Mouse (Mus musculus) left cerebral cortex, postnatal 25 days (tissue): Measurements from ENCODE around the gene Setx. TPM values are rescaled to one million over a fixed set of nuclear protein-coding genes. Genes with fewer than 3 reads are reported as not detected.

Experiments
- DNase-seq, 2 experiments: peaks; one replicate each; pipeline ENCODE4 v3.0.0; 2022; ENCODE audit warnings: low spot score in 2 of 2, mixed read lengths in 1 of 2
- intact Hi-C: fragments of 180-260 bp; cut with DNase I; formaldehyde crosslinking; loops from one replicate; pipeline ENCODE4 v1.15.1; 2025
- total RNA-seq, 2 experiments: library from RNA; stranded (reverse); gene quantifications; 2 replicates each; pipeline ENCODE4 v1.2.3; 2021

Gene Setx
- total RNA-seq, 2 experiments from 2014 or later = 49.0 to 49.2 TPM

GRCm38 (mm10) chr2:29201223-29201955 is 77.4 kb downstream of the Setx start:
- no peak for DNase-seq
- intact Hi-C loops = loop anchor here (2.0 to 5.0 kb wide), 3 partner anchors 35 to 401 kb away; no protein-coding TSS in a partner anchor

DNA sequence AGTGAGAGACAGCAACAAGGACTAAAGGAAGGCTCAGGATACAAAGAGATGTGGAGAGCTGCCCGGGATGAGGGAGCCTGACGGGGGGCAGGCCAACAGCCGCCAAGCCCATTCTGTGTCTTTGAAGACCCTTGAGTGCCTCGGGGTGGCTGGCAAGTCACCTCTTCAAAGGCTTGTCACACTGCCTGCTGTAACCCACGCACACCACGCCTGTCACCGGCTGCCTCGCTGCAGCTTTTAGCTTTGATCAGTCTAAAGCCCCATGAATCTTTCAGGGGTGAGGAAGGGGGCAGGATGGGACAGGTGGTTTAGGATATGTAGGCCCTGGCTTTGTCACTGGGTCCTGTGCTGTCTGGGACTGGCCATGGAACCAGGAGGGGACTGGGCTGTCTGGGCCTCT is 82.2 kb downstream of the Setx start:
- DNase-seq = no peak
- intact Hi-C loops = no loop called here

DNA sequence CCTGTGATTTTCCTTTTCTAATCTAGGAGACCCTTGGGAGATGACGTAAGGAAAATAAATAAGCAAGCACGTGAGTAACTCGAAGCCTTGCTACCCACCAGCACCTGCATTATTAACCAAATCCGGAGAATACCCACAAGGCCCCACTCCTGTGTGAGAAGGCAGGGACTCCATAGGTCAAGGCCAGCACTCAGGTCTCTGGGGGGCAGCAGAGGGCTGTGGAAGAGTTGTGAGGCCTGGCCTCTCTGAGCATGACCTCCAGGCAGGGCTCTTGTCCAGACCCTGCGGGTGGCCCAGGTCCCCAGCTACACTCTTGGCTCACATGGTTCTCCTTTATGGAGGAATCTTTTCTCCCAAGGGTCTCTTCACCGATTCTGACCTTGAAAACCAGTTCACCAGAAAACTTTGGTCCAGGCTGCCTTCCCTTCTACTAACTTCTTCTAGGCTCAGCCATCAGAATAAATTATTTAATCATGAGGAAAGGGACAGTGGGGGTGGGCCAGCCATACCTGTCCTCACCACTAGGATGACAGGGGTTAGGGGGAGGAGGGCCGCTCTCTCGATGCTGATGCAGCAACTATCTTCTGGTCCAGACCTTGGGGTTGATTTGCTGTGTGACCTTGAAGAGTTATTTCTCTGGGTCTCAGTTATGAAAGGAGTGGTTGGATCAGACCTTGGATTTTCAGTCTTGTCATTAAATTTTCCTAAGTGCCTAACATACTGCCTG is 92.5 kb downstream of the Setx start:
- intact Hi-C loops = loop anchor here (5.0 kb wide), 1 partner anchor 366 kb away; no protein-coding TSS in a partner anchor
- DNase-seq = no peak

DNA sequence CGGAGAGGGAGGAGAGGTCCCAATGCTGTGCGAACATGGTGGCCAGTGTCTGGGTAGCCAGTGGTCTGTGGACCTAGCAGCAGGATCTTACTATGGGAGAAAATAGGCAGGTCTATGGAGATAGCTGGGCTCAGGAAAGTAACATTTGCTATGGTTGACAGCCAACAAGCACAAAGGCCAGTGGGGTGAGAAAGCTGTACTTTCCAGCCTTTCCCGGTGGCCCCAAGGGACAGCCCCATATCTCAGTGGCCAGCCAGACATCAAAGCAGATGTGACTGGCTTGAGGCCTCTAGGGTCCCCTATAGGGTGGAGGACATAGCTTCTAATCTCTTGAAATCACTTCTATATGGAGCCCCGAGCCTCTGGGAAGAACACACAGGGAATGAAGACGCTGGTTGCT is 93.1 kb downstream of the Setx start:
- no peak for DNase-seq
- intact Hi-C loops = loop anchor here (5.0 kb wide), 1 partner anchor 365 kb away; no protein-coding TSS in a partner anchor

- intact Hi-C loops = loop anchor here (2.0 to 5.0 kb wide), 2 partner anchors 19 to 364 kb away; no protein-coding TSS in a partner anchor
- DNase-seq = peak; percentile 47 to 81
Measured at GRCm38 (mm10) chr2:29217897-29218296, 93.9 kb downstream of the Setx start.

- DNase-seq = no peak
Measured at GRCm38 (mm10) chr2:29218831-29219230, 94.8 kb downstream of the Setx start.

DNA sequence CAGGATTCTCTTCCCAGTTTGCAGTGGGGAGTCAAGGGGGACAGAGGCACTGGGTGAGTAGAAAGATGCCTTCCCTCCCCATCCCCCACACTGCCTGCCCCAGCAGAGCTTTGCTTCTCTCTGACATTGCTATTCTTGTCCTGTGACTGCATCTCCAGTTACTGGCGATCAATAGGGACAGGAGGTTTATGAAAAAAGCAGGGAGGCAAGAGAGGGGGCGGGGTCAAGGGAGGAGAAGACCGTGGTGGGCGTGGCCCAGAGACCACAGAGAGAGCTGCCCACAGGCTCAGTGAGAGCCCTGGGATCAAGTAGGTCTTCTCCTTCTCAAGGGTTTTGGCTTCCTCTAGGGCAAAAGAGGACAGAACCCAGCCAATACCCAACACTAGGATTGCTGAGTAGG is 98.3 kb downstream of the Setx start:
- no peak for DNase-seq
- intact Hi-C loops = no loop called here

More at GRCm38 (mm10) chr2:29218831-29219230, 94.8 kb downstream of the Setx start:
- intact Hi-C loops = loop anchor here (2.0 to 5.0 kb wide), 2 partner anchors 18 to 363 kb away; no protein-coding TSS in a partner anchor

GRCm38 (mm10) chr2:29223591-29224262 is 99.7 kb downstream of the Setx start:
- intact Hi-C loops = no loop called here
- peak in 1 of 2 experiments; percentile 38 for DNase-seq

DNA sequence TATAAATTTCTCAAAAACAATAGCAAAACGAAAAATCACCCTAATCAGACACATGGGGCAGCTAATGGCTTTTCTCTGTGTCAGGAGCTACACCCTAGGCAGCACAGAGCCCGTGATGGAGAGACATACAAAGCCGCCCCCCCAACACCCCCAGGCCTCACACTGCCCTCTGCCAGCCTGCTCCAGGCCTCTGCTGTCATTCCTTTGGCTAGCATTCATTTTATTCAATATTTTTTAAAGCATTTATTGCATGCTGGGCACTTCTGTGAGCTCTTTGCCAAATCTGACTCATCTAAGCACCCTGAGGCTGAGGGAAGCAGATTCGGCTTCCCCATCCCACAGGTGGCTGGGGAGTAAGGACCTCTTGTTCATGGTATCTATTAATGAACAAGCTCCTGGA is 102.7 kb downstream of the Setx start:
- intact Hi-C loops = no loop called here
- DNase-seq = no peak

GRCm38 (mm10) chr2:29230191-29230835 is 106.3 kb downstream of the Setx start:
- intact Hi-C loops = no loop called here
- no peak for DNase-seq

Other genes starting within 250 kb of the Setx start
- gene Barhl1, start 207.5 kb upstream of the Setx start, total RNA-seq = not detected
- under 1 TPM in 1 of 2 experiments, not detected in 1; 0.34 TPM for gene Cfap77, start 69.1 kb upstream of the Setx start, total RNA-seq
- gene Ttf1, start 63.9 kb upstream of the Setx start, total RNA-seq = 10 to 100 TPM in 1 of 2 experiments, 1 to 10 TPM in 1; 9.6 to 10.9 TPM
- gene Ntng2, start 128.8 kb downstream of the Setx start, total RNA-seq = 10 to 100 TPM; 85.4 to 90.5 TPM
- 10 to 100 TPM; 38.0 to 38.2 TPM for gene Med27, start 222.6 kb downstream of the Setx start, total RNA-seq